Mouse (Mus musculus) hindbrain, embryonic 11.5 days (tissue): ENCODE measurements around the gene Tmem131. TPM values are rescaled to one million over a fixed set of nuclear protein-coding genes. Genes with fewer than 3 reads are reported as not detected.

ENCODE experiments used
- ATAC-seq: fragments of 200-750 bp; cut with Nextera tagmentation; 2 replicates; pipeline ENCODE4 v1.8.0; 2017; ENCODE audit warnings: mild to moderate bottlenecking, moderate TSS enrichment, moderate library complexity; ENCODE audit not compliant: low FRiP score
- DNase-seq: peaks from one replicate; pipeline ENCODE4 v3.0.0-alpha.2; 2015; ENCODE audit warnings: low spot score
- H3K27ac ChIP-seq: fragments of 300-500 bp; sonication (generic); 2 replicates; pipeline ENCODE4 v1.5.1; 2014; ENCODE audit warnings: mild to moderate bottlenecking, low read depth, low read length
- H3K27me3 ChIP-seq: fragments of 300-500 bp; sonication (generic); 2 replicates; pipeline ENCODE4 v1.6.1; 2014; ENCODE audit warnings: mild to moderate bottlenecking, low read length, moderate library complexity, mixed read lengths; ENCODE audit not compliant: control insufficient read depth, insufficient read depth
- H3K36me3 ChIP-seq: fragments of 300-500 bp; sonication (generic); 2 replicates; pipeline ENCODE4 v1.6.1; 2014; ENCODE audit warnings: mild to moderate bottlenecking, low read length, moderate library complexity, mixed read lengths; ENCODE audit not compliant: control insufficient read depth, insufficient read depth
- H3K4me1 ChIP-seq: fragments of 300-500 bp; sonication (generic); replicated peaks from 2 replicates; pipeline ENCODE4 v1.6.1; 2014; ENCODE audit warnings: low read length, mixed read lengths; ENCODE audit not compliant: control insufficient read depth, insufficient read depth
- H3K4me2 ChIP-seq: fragments of 300-500 bp; sonication (generic); replicated peaks from 2 replicates; pipeline ENCODE4 v1.6.1; 2014; ENCODE audit warnings: mild to moderate bottlenecking, low read depth, low read length
- H3K4me3 ChIP-seq: fragments of 300-500 bp; sonication (generic); 2 replicates; pipeline ENCODE4 v1.5.1; 2014; ENCODE audit warnings: low read depth, low read length
- H3K9ac ChIP-seq: fragments of 300-500 bp; sonication (generic); 2 replicates; pipeline ENCODE4 v1.6.1; 2014; ENCODE audit warnings: low read depth, low read length
- H3K9me3 ChIP-seq: fragments of 300-500 bp; sonication (generic); 2 replicates; pipeline ENCODE4 v1.6.1; 2016; ENCODE audit warnings: low read length; ENCODE audit not compliant: control insufficient read depth
- WGBS: fragments of 180-500 bp; shearing (Covaris S2); extraction: QIAGEN DNeasy Blood & Tissue Kit; methylation state at CpG from one replicate; pipeline ENCODE4 v1.1.7; 2014; 5-methylcytosine and 5-hydroxymethylcytosine counted together
- polyA plus RNA-seq: library from polyadenylated mRNA; unstranded; fragments of >200 nt; fragmentation: Nextera tagmentation; extraction: Ambion mirVana; gene quantifications from 2 replicates; pipeline ENCODE4 v1.2.1, GENCODE M21; 2014

Gene Tmem131
- polyA plus RNA-seq, 1 experiment from 2014 or later = 17.9 TPM

DNA sequence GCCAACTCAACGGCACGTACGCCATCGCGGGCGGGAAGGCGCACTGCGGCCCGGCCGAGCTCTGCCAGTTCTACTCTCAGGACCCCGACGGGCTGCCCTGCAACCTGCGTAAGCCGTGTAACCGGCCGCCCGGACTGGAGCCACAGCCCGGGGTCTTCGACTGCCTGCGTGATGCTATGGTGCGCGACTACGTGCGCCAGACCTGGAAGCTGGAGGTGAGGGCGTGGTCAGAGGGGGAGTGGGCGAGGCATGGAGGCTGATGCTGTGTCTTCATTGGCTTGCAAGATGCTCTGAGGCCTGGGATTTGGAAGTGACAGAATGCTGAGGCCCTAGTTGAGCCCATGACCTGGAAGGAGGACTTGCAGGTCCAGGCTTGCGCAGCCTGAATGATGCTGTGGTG lies 172.5 kb downstream of the Tmem131 start:
- H3K9ac ChIP-seq = no peak overlapping the region
- peak; percentile 39 for DNase-seq
- peaks cover 5% of the 10 kb centered on the region; the same call in 1 of the 2 replicates for H3K27me3 ChIP-seq
- H3K4me1 ChIP-seq = 0 out of 2 replicates have a peak, but pooled peaks cover 3% of the 10 kb centered on the region
- H3K36me3 ChIP-seq = no peaks in the 10 kb centered on the region
- peak overlapping the region; percentile 4; the same call in 1 of the 2 replicates for H3K4me3 ChIP-seq
- no peaks in the 10 kb centered on the region for H3K9me3 ChIP-seq
- no peak overlapping the region for H3K27ac ChIP-seq
- no peak for ATAC-seq
- H3K4me2 ChIP-seq = peak overlapping the region; percentile 36
- WGBS = 18% methylated on average over 27 of the region's 27 CpGs

DNA sequence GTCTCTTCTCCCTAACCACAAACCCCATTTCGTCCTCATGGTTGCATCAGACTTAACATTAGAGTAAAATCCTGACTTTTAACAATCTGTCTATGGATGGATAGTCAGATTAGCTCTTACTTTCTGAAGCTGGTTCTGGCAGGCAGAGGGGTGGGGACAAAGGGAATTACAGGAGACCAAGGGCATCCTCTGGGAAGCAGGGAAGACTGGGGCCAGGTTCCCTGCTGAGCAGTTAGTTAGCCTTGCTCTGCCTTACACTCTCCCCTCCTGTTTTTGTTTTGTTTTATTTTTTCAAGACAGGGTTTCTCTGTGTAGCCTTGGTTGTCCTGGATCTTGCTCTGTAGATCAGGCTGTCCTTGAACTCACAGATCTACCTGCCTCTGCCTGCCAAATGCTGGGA lies 173.5 kb downstream of the Tmem131 start:
- H3K27me3 ChIP-seq = peaks cover 5% of the 10 kb centered on the region; the same call in 1 of the 2 replicates
- no peaks in the 10 kb centered on the region for H3K36me3 ChIP-seq
- H3K4me2 ChIP-seq = no peak overlapping the region
- 91% methylated on average over 1 of the region's 1 CpGs for WGBS
- H3K4me1 ChIP-seq = 0 out of 2 replicates have a peak, but pooled peaks cover 3% of the 10 kb centered on the region
- H3K27ac ChIP-seq = no peak overlapping the region
- H3K4me3 ChIP-seq = no peak overlapping the region
- no peaks in the 10 kb centered on the region for H3K9me3 ChIP-seq
- DNase-seq = no peak
- ATAC-seq = no peak
- no peak overlapping the region for H3K9ac ChIP-seq

DNA sequence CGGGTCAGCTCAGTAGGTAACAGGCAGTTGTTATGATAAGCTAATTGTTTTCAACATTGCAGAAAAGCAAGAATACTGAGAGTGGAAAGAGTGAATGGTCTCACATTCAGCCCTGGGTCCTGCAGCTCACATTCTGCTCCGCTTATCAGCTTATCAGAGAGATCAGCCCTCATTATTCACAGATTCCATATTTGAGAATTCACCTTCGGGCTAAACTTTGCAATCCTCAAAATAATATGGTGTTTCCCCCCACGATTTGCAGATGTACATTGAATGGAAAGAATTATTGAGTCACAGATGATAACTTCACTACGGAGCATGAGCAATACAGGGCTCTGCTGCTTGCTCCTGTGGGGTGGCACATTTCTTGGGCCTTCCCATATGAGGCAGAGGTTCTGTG lies 174.7 kb downstream of the Tmem131 start:
- no peaks in the 10 kb centered on the region for H3K36me3 ChIP-seq
- peaks cover 5% of the 10 kb centered on the region; the same call in 1 of the 2 replicates for H3K27me3 ChIP-seq
- DNase-seq = no peak
- no peaks in the 10 kb centered on the region for H3K9me3 ChIP-seq
- H3K4me1 ChIP-seq = 0 out of 2 replicates have a peak, but pooled peaks cover 3% of the 10 kb centered on the region
- 84% methylated on average over 5 of the region's 5 CpGs for WGBS
- no peak overlapping the region for H3K9ac ChIP-seq
- no peak overlapping the region for H3K4me3 ChIP-seq
- no peak overlapping the region for H3K4me2 ChIP-seq
- H3K27ac ChIP-seq = no peak overlapping the region
- no peak for ATAC-seq

DNA sequence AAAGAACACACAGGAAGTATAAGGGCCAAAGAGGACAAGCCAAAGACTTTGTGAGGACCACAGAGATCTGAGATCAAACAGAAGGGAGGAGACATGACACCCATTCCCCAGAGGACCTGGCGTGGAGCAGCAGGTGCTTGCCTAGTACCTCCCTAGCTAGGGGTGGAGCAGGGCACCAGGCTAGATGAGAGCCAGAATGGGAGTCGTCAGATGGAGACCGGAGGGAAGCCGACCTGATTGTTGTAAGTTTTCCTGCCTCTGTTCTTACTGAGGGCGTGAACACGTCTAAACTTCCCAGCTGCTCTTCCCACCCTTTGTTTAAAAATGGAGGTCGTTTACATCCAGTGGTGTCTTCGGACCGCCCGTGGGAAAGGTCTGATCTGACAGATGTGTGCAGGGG lies 176.1 kb downstream of the Tmem131 start:
- H3K4me3 ChIP-seq = no peak overlapping the region
- no peak overlapping the region for H3K9ac ChIP-seq
- 53% methylated on average over 10 of the region's 10 CpGs for WGBS
- H3K4me2 ChIP-seq = no peak overlapping the region
- 0 out of 2 replicates have a peak, but pooled peaks cover 3% of the 10 kb centered on the region for H3K4me1 ChIP-seq
- ATAC-seq (no peak), DNase-seq (no peak)
- no peaks in the 10 kb centered on the region for H3K36me3 ChIP-seq
- peaks cover 5% of the 10 kb centered on the region; the same call in 1 of the 2 replicates for H3K27me3 ChIP-seq
- H3K9me3 ChIP-seq = no peaks in the 10 kb centered on the region
- H3K27ac ChIP-seq = no peak overlapping the region

DNA sequence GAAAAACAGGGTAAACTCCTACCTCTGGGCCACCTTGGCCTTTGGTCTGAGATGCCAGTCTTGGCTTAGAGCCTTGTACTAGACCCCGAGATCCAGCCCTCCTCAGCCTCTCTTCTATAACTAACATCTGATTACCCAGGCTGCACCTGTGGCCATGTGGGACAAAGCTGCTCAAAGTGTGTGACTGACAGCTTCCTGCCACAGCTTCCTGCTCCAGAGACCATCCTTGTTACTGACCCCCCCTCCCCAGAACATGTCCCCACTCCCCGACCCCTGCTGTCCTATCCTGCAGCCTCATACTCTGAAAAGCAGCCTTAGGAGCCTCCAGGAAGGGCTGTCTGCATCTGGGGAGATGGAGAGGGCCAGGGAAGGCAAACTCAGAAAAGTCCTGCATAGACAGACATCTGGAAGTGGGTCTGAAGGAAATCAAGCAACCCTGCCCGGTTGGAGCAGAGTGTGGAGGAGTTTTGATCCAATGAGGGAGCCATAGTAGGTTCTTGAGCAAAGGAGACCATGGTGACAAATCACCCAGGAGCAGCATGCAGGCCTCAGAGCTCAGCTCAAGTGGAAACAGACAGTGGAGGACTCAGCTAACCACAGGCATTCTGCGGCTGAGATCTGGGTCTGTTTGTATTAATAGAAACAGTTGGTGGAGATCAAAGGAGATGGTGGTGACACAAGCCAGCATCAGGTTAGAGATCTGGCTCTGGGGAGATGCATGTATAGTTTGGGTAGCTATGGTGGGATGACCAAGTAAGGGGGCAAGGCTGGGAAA lies 176.8 kb downstream of the Tmem131 start:
- Histone ChIP-seq H3K4me3 (no peak overlapping the region), H3K36me3 (no peaks in the 10 kb centered on the region), H3K4me1 (0 out of 2 replicates have a peak, but pooled peaks cover 3% of the 10 kb centered on the region), H3K4me2 (no peak overlapping the region), H3K9me3 (no peaks in the 10 kb centered on the region), H3K27ac (no peak overlapping the region), H3K27me3 (peaks cover 5% of the 10 kb centered on the region; the same call in 1 of the 2 replicates), H3K9ac (no peak overlapping the region)
- 76% methylated on average over 4 of the region's 4 CpGs for WGBS
- DNase-seq (no peak), ATAC-seq (no peak)

DNA sequence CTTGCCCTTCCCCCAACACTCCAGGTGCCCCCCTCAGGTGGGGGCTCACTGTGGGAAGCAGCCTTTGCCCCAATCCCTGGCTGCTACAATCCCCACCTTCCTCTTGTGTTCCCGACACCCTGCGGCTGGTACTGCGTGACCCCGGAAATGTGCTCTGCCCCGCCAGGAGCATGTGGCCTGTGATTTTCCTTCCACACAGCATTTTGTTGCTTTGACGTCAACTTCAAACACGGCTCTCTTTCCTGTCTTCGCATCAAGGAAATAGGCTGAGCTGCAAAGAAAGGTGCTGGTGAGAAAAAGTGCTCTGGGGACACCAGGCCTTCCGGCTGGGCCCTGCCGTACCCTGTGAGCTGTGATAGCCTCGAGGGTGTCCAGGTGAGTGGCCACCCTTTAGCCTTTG lies 181.9 kb downstream of the Tmem131 start, which contains the start of gene Zap70:
Zap70 (plus strand) TSS at position 231 of the 400 bp plus-strand sequence.
- Histone ChIP-seq H3K27me3 (no peaks in the 10 kb centered on the region), H3K4me2 (no peak within 1 kb of the TSS), H3K4me3 (no peak within 1 kb of the TSS), H3K36me3 (no peaks in the 10 kb centered on the region), H3K9ac (no peak within 1 kb of the TSS), H3K27ac (no peak within 1 kb of the TSS), H3K4me1 (no peaks in the 10 kb centered on the region), H3K9me3 (no peaks in the 10 kb centered on the region)
- ATAC-seq = no peak
- WGBS = 80% methylated on average over 11 of the region's 11 CpGs
- no peak for DNase-seq

DNA sequence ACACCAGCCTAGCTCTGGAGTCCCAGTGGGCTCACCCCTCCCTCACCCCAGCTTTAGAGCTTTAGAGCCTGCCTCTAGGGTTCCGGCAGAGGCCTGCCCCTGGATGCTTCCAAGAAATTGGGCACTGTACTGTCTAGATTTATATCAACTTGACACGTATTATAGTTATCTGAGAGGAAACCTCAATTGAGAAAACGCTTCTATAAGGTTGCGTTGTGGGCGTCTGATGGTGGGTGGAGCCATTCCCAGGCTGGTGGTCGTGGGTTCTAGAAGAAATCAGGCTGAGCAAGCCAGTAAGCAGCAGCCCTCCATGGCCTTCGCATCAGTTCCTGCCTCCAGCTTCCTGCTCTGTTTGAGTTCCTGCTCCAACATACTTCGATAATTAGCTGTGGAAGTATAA lies 182.4 kb downstream of the Tmem131 start:
- Histone ChIP-seq H3K36me3 (no peaks in the 10 kb centered on the region), H3K4me3 (no peak overlapping the region), H3K9ac (no peak overlapping the region), H3K4me1 (no peaks in the 10 kb centered on the region), H3K4me2 (no peak overlapping the region), H3K27ac (no peak overlapping the region), H3K9me3 (no peaks in the 10 kb centered on the region), H3K27me3 (no peaks in the 10 kb centered on the region)
- DNase-seq (no peak), ATAC-seq (no peak)
- 88% methylated on average over 8 of the region's 8 CpGs for WGBS

DNA sequence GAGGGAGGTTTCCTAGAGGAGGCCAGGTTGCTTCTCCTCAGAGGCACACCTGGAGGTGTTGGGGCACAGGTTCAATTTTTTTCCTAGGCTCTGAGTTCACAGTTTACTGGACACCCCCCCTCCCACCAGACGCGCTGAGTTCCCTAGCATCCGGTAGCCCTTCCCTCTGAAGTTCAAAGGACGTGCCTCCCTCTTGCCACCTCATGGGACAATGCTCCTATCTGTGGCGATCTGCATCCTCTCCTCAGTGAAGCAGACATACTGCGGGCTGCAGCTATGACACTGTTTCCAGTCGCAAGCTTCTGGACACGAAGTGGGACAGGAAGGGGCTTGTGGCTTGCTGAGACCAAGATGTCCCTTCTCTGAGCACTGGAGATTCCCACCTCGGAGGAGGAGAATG lies 183.1 kb downstream of the Tmem131 start:
- DNase-seq = no peak
- H3K4me1 ChIP-seq = no peaks in the 10 kb centered on the region
- H3K4me2 ChIP-seq = no peak overlapping the region
- H3K27me3 ChIP-seq = no peaks in the 10 kb centered on the region
- no peaks in the 10 kb centered on the region for H3K9me3 ChIP-seq
- no peak overlapping the region for H3K9ac ChIP-seq
- H3K4me3 ChIP-seq = no peak overlapping the region
- H3K27ac ChIP-seq = no peak overlapping the region
- 85% methylated on average over 9 of the region's 9 CpGs for WGBS
- H3K36me3 ChIP-seq = no peaks in the 10 kb centered on the region
- no peak for ATAC-seq

DNA sequence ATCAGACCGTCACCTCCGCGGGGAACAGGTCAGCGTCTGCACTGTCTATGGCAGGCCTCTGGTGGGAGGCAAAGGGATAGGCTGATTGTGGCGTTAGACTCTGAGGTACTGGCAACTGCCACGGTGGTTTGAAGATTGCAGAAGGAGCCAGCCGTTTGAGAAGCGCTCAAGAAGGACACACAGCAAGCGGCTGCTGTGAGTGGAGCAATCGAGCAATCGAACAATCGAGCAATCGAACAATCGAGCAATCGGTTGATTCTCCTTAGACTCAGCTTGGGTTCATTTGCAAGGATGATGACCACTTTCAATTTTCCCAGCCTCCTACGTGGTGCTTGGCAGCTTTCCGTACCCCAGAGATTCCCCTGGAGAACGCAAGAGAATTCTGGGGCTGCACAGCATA lies 184.4 kb downstream of the Tmem131 start:
- no peaks in the 10 kb centered on the region for H3K36me3 ChIP-seq
- 88% methylated on average over 18 of the region's 18 CpGs for WGBS
- ATAC-seq = no peak
- H3K27ac ChIP-seq = no peak overlapping the region
- no peak overlapping the region for H3K4me2 ChIP-seq
- H3K27me3 ChIP-seq = no peaks in the 10 kb centered on the region
- no peaks in the 10 kb centered on the region for H3K4me1 ChIP-seq
- no peak overlapping the region for H3K4me3 ChIP-seq
- H3K9ac ChIP-seq = no peak overlapping the region
- H3K9me3 ChIP-seq = no peaks in the 10 kb centered on the region
- DNase-seq = no peak
